Mouse (Mus musculus): ENCODE data around the gene Smad3. TPM values are rescaled to one million over a fixed set of nuclear protein-coding genes. Genes with fewer than 3 reads are reported as not detected.

Smad3 gene
- polyA plus RNA-seq, 1 experiment = 6.3 TPM

GRCm38 (mm10) chr9:63698320-63699045 lies 59.3 kb downstream of the Smad3 start:
- TF ChIP-seq MYOD1 (IDR thresholded peaks at IDR 0.05; ENCODE audit: control insufficient read depth, insufficient read length, low read depth) = no peak
- TF ChIP-seq FOSL1 (IDR thresholded peaks at IDR 0.05; ENCODE audit: insufficient read depth, low read length, poor library complexity, severe bottlenecking) = no peak
- H3K36me3 ChIP-seq (ENCODE audit: control insufficient read depth, insufficient read depth) = no peaks in the 10 kb centered on the region
- peaks cover 13% of the 10 kb centered on the region for H3K79me2 ChIP-seq (ENCODE audit: control insufficient read depth, insufficient read depth)
- no peak overlapping the region for H3K4me3 ChIP-seq (ENCODE audit: insufficient read depth, poor library complexity, severe bottlenecking)
- peaks cover 1% of the 10 kb centered on the region for H3K79me3 ChIP-seq (ENCODE audit: low read depth)
- no peak overlapping the region for H3ac ChIP-seq (ENCODE audit: control insufficient read depth, insufficient read length, low read depth)
- no peaks in the 10 kb centered on the region for H3K27me3 ChIP-seq (ENCODE audit: control insufficient read depth, insufficient read depth, insufficient read length)

GRCm38 (mm10) chr9:63697606-63698005 lies 60.2 kb downstream of the Smad3 start:
- TF ChIP-seq CEBPB (IDR thresholded peaks at IDR 0.05; ENCODE audit: low read depth) (no peak), FOSL1 (IDR thresholded peaks at IDR 0.05; ENCODE audit: insufficient read depth, low read length, poor library complexity, severe bottlenecking) (no peak), CTCF (IDR thresholded peaks at IDR 0.05; ENCODE audit: control insufficient read depth, insufficient read depth, insufficient read length) (no peak), USF1 (IDR thresholded peaks at IDR 0.05; ENCODE audit: low read depth) (no peak), MYOG (IDR thresholded peaks at IDR 0.05; ENCODE audit: control insufficient read depth, extremely low read depth, insufficient read length) (no peak), MAX (IDR thresholded peaks at IDR 0.05) (no peak), MYOD1 (IDR thresholded peaks at IDR 0.05; ENCODE audit: control insufficient read depth, insufficient read length, low read depth) (no peak)
- Histone ChIP-seq H3K27me3 (ENCODE audit: control insufficient read depth, insufficient read depth, insufficient read length) (no peaks in the 10 kb centered on the region), H3K79me2 (ENCODE audit: control insufficient read depth, insufficient read depth) (peaks cover 13% of the 10 kb centered on the region), H3K36me3 (ENCODE audit: control insufficient read depth, insufficient read depth) (no peaks in the 10 kb centered on the region), H3K79me3 (ENCODE audit: low read depth) (peaks cover 1% of the 10 kb centered on the region), H3K4me3 (ENCODE audit: insufficient read depth, poor library complexity, severe bottlenecking) (no peak overlapping the region), H3ac (ENCODE audit: control insufficient read depth, insufficient read length, low read depth) (no peak overlapping the region)

GRCm38 (mm10) chr9:63696463-63697105 lies 61.2 kb downstream of the Smad3 start:
- Histone ChIP-seq H3K79me2 (ENCODE audit: control insufficient read depth, insufficient read depth) (peaks cover 13% of the 10 kb centered on the region), H3K36me3 (ENCODE audit: control insufficient read depth, insufficient read depth) (no peaks in the 10 kb centered on the region), H3K4me3 (ENCODE audit: insufficient read depth, poor library complexity, severe bottlenecking) (no peak overlapping the region), H3K79me3 (ENCODE audit: low read depth) (peaks cover 1% of the 10 kb centered on the region), H3ac (ENCODE audit: control insufficient read depth, insufficient read length, low read depth) (no peak overlapping the region), H3K27me3 (ENCODE audit: control insufficient read depth, insufficient read depth, insufficient read length) (no peaks in the 10 kb centered on the region)
- TF ChIP-seq USF1 (IDR thresholded peaks at IDR 0.05; ENCODE audit: low read depth) = no peak

GRCm38 (mm10) chr9:63691960-63692359 lies 65.8 kb downstream of the Smad3 start:
- Histone ChIP-seq H3K36me3 (ENCODE audit: control insufficient read depth, insufficient read depth) (no peaks in the 10 kb centered on the region), H3K79me3 (ENCODE audit: low read depth) (no peaks in the 10 kb centered on the region), H3K27me3 (ENCODE audit: control insufficient read depth, insufficient read depth, insufficient read length) (no peaks in the 10 kb centered on the region), H3K4me3 (ENCODE audit: insufficient read depth, poor library complexity, severe bottlenecking) (no peak overlapping the region), H3K79me2 (ENCODE audit: control insufficient read depth, insufficient read depth) (no peaks in the 10 kb centered on the region), H3ac (ENCODE audit: control insufficient read depth, insufficient read length, low read depth) (no peak overlapping the region)
- TF ChIP-seq MYOG (IDR thresholded peaks at IDR 0.05; ENCODE audit: control insufficient read depth, extremely low read depth, insufficient read length) = no peak
- TF ChIP-seq MYOD1 (IDR thresholded peaks at IDR 0.05; ENCODE audit: control insufficient read depth, insufficient read length, low read depth) = no peak
- TF ChIP-seq USF1 (IDR thresholded peaks at IDR 0.05; ENCODE audit: low read depth) = no peak
- no peak for TF ChIP-seq CEBPB (IDR thresholded peaks at IDR 0.05; ENCODE audit: low read depth)
- no peak for TF ChIP-seq CTCF (IDR thresholded peaks at IDR 0.05; ENCODE audit: control insufficient read depth, insufficient read depth, insufficient read length)
- TF ChIP-seq MAX (IDR thresholded peaks at IDR 0.05) = no peak
- no peak for TF ChIP-seq FOSL1 (IDR thresholded peaks at IDR 0.05; ENCODE audit: insufficient read depth, low read length, poor library complexity, severe bottlenecking)

- TF ChIP-seq CEBPB (IDR thresholded peaks at IDR 0.05; ENCODE audit: low read depth) (no peak), USF1 (IDR thresholded peaks at IDR 0.05; ENCODE audit: low read depth) (no peak), FOSL1 (IDR thresholded peaks at IDR 0.05; ENCODE audit: insufficient read depth, low read length, poor library complexity, severe bottlenecking) (no peak), CTCF (IDR thresholded peaks at IDR 0.05; ENCODE audit: control insufficient read depth, insufficient read depth, insufficient read length) (no peak), MAX (IDR thresholded peaks at IDR 0.05) (no peak), MYOG (IDR thresholded peaks at IDR 0.05; ENCODE audit: control insufficient read depth, extremely low read depth, insufficient read length) (no peak), MYOD1 (IDR thresholded peaks at IDR 0.05; ENCODE audit: control insufficient read depth, insufficient read length, low read depth) (no peak)
- H3K4me3 ChIP-seq (ENCODE audit: insufficient read depth, poor library complexity, severe bottlenecking) = no peak overlapping the region
- no peaks in the 10 kb centered on the region for H3K36me3 ChIP-seq (ENCODE audit: control insufficient read depth, insufficient read depth)
- no peaks in the 10 kb centered on the region for H3K79me2 ChIP-seq (ENCODE audit: control insufficient read depth, insufficient read depth)
- H3ac ChIP-seq (ENCODE audit: control insufficient read depth, insufficient read length, low read depth) = no peak overlapping the region
- H3K27me3 ChIP-seq (ENCODE audit: control insufficient read depth, insufficient read depth, insufficient read length) = no peaks in the 10 kb centered on the region
- H3K79me3 ChIP-seq (ENCODE audit: low read depth) = no peaks in the 10 kb centered on the region
These were observed 67.3 kb downstream of the Smad3 start for GRCm38 (mm10) chr9:63690511-63690910.
